In the genomic region with DNA sequence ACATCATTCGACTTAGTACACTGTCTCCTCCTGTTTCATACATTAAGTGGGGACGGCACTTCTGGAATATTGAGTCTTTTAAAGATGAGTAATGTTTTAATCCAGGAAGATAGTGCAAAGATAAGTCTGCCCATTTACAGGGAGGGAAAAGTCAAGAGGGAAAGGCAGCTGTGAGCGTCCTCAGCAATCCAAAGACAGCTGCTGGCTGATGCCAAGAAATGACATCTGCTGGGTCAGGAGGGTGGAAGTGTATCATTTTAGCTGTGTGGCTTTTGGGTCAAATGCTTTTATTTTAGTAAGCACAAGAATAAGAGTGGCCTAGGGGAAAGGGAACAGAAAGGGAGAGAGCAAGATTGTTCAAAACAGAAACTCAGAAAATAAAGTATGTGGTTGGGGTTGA, we compare ENCODE assay signal across 12 mouse cellular contexts. TPM values are rescaled to one million over a fixed set of nuclear protein-coding genes. Genes with fewer than 3 reads are reported as not detected.
"Had no signal": no experiment of that assay in that cellular context is flagged by ENCODE, and none has a peak within 500 bp of the region (broad histone marks: within the 10 kb centered on the region; RNA-seq: fewer than 3 reads in every experiment).

No protein-coding gene starts in this region.

- H3K4me2 ChIP-seq: limb, embryonic 12.5 days; liver, embryonic 13.5 days; lung, embryonic 15.5 days had no signal

- H3K27me3 ChIP-seq: limb, embryonic 12.5 days; lung, embryonic 15.5 days had no signal

- H3K4me3 ChIP-seq: layer of hippocampus, adult 2 months; limb, embryonic 12.5 days; liver, embryonic 13.5 days; lung, embryonic 15.5 days had no signal

- H3K9me3 ChIP-seq: limb, embryonic 12.5 days; liver, embryonic 13.5 days; lung, embryonic 15.5 days had no signal

- DNase-seq: kidney, adult 18-20 months; kidney, postnatal 25 days; liver; liver, embryonic 13.5 days; liver, postnatal 0 days; lung, postnatal 14 days; midbrain, embryonic 14.5 days; right cerebral cortex, postnatal 14 days had no signal

- H3K36me3 ChIP-seq: limb, embryonic 12.5 days; lung, embryonic 15.5 days had no signal

- H3K27ac ChIP-seq: layer of hippocampus, adult 2 months; limb, embryonic 12.5 days; liver, embryonic 13.5 days; lung, embryonic 15.5 days had no signal

- H3K9ac ChIP-seq: limb, embryonic 12.5 days; liver, embryonic 13.5 days; liver, postnatal 0 days; lung, embryonic 15.5 days had no signal

RNA-seq across cellular contexts. Expression of a gene that starts 15.3 kb away (rescaled TPM):
- total RNA-seq: left cerebral cortex, postnatal 36 days had no signal
